Mouse (Mus musculus) gastrocnemius, adult 2 months (tissue): ENCODE results near the gene P3h1. TPM values are rescaled to one million over a fixed set of nuclear protein-coding genes. Genes with fewer than 3 reads are reported as not detected.

Source experiments
- DNase-seq: peaks from one replicate; pipeline ENCODE4 v3.0.0; 2022
- H3K27ac ChIP-seq: fragments of 200-600 bp; 2 replicates; pipeline ENCODE4 v1.8.1; 2022; ENCODE audit warnings: mild to moderate bottlenecking
- H3K4me3 ChIP-seq: fragments of 200-600 bp; 2 replicates; pipeline ENCODE4 v1.8.1; 2022; ENCODE audit warnings: mild to moderate bottlenecking, moderate library complexity
- CTCF ChIP-seq: fragments of 200-600 bp; IDR thresholded peaks from 2 replicates; pipeline ENCODE4 v1.8.1; 2022; ENCODE audit warnings: antibody characterized with exemption, mild to moderate bottlenecking, moderate library complexity
- intact Hi-C: fragments of 180-260 bp; cut with DNase I; formaldehyde crosslinking; loops from one replicate; pipeline ENCODE4 v1.15.1; 2025
- long read RNA-seq, 2 experiments: library from polyadenylated mRNA; stranded (forward); transcript quantifications; one replicate each; pipeline ENCODE4 v2.0.0; 2021
- total RNA-seq, 2 experiments: library from RNA; stranded (reverse); gene quantifications; 2 replicates each; pipeline ENCODE4 v1.2.3; 2021

P3h1 gene
- 10 to 100 TPM in 1 of 2 experiments, 1 to 10 TPM in 1; 9.6 to 12.7 TPM for total RNA-seq
- long read RNA-seq, experiment 1, transcript P3h1-204 (15 exons, 3,188 nt), result major isoform, 37 of 42 reads
- long read RNA-seq, experiment 1, partial matches to known transcripts, result 3 of 42 reads
- long read RNA-seq, experiment 1, other reads (novel, unspliced or antisense), result 2 of 42 reads
- long read RNA-seq, experiment 2, transcript P3h1-204 (15 exons, 3,188 nt), result major isoform, 37 of 49 reads
- long read RNA-seq, experiment 2, partial matches to known transcripts, result 7 of 49 reads
- long read RNA-seq, experiment 2, other reads (novel, unspliced or antisense), result 5 of 49 reads

- peak; percentile 99 for DNase-seq
- intact Hi-C loops, result loop anchor here (5.0 to 10.0 kb wide), 2 partner anchors 305 to 902 kb away; partner anchors contain the start of genes Foxj3 and Frg2f1
- no peak for TF ChIP-seq CTCF
- H3K27ac ChIP-seq, result peak within 1 kb of the TSS; percentile 93
- peak within 1 kb of the TSS; percentile 99 for H3K4me3 ChIP-seq
Measured at GRCm38 (mm10) chr4:119232410-119233255, at the start of gene P3h1, which contains the start of gene AU022252. Gene P3h1, plus strand, starts transcription at chr4:119232915. Gene AU022252, minus strand, starts transcription at chr4:119232712.

- no peak overlapping the region for H3K27ac ChIP-seq
- no peak overlapping the region for H3K4me3 ChIP-seq
- DNase-seq, result no peak
- intact Hi-C loops, result no loop called here
- no peak for TF ChIP-seq CTCF
Measured at GRCm38 (mm10) chr4:119183525-119183924, 49.2 kb upstream of the P3h1 start.

GRCm38 (mm10) chr4:119185771-119186170 is 46.9 kb upstream of the P3h1 start:
- no peak overlapping the region for H3K27ac ChIP-seq
- intact Hi-C loops, result no loop called here
- H3K4me3 ChIP-seq, result no peak overlapping the region
- TF ChIP-seq CTCF, result no peak
- no peak for DNase-seq

GRCm38 (mm10) chr4:119188060-119188785 is 44.5 kb upstream of the P3h1 start:
- peak; percentile 26; the same call in 1 of the 2 replicates for TF ChIP-seq CTCF
- Histone ChIP-seq H3K27ac (no peak overlapping the region), H3K4me3 (no peak overlapping the region)
- DNase-seq, result peak; percentile 37
- intact Hi-C loops, result no loop called here

- Histone ChIP-seq H3K4me3 (no peak overlapping the region), H3K27ac (no peak overlapping the region)
- DNase-seq, result no peak
- intact Hi-C loops, result no loop called here
- TF ChIP-seq CTCF, result no peak
Measured at GRCm38 (mm10) chr4:119189392-119189791, 43.3 kb upstream of the P3h1 start.

GRCm38 (mm10) chr4:119189864-119190263 is 42.9 kb upstream of the P3h1 start, which contains the start of gene Ermap:
Gene Ermap, minus strand, starts transcription at chr4:119190011.
- TF ChIP-seq CTCF, result no peak
- intact Hi-C loops, result loop anchor here (10.0 kb wide), 1 partner anchor 85 kb away; the partner anchor contains the start of gene Slc2a1
- DNase-seq, result no peak
- Histone ChIP-seq H3K27ac (no peak within 1 kb of the TSS), H3K4me3 (no peak within 1 kb of the TSS)

GRCm38 (mm10) chr4:119190618-119191017 is 42.1 kb upstream of the P3h1 start:
- no peak overlapping the region for H3K27ac ChIP-seq
- no peak for TF ChIP-seq CTCF
- DNase-seq, result no peak
- intact Hi-C loops, result loop anchor here (10.0 kb wide), 1 partner anchor 86 kb away; the partner anchor contains the start of gene Slc2a1
- no peak overlapping the region for H3K4me3 ChIP-seq

GRCm38 (mm10) chr4:119191273-119191672 is 41.4 kb upstream of the P3h1 start:
- no peak for TF ChIP-seq CTCF
- Histone ChIP-seq H3K4me3 (no peak overlapping the region), H3K27ac (no peak overlapping the region)
- no peak for DNase-seq
- intact Hi-C loops, result loop anchor here (10.0 kb wide), 1 partner anchor 86 kb away; the partner anchor contains the start of gene Slc2a1

- no peak for DNase-seq
- Histone ChIP-seq H3K27ac (no peak overlapping the region), H3K4me3 (no peak overlapping the region)
- no peak for TF ChIP-seq CTCF
- intact Hi-C loops, result loop anchor here (10.0 kb wide), 1 partner anchor 88 kb away; the partner anchor contains the start of gene Slc2a1
Measured at GRCm38 (mm10) chr4:119192757-119193156, 40.0 kb upstream of the P3h1 start.

- peak; percentile 93 for DNase-seq
- peak within 1 kb of the TSS; percentile 99 for H3K4me3 ChIP-seq
- intact Hi-C loops, result loop anchor here (10.0 kb wide), 1 partner anchor 90 kb away; the partner anchor contains the start of gene Slc2a1
- TF ChIP-seq CTCF, result no peak
- peak within 1 kb of the TSS; percentile 87 for H3K27ac ChIP-seq
Measured at GRCm38 (mm10) chr4:119194909-119195581, 37.7 kb upstream of the P3h1 start, which contains the start of gene Svbp. Gene Svbp, plus strand, starts transcription at chr4:119195306.

GRCm38 (mm10) chr4:119195582-119196320 is 37.0 kb upstream of the P3h1 start:
- DNase-seq, result no peak
- Histone ChIP-seq H3K27ac (peak overlapping the region; percentile 87), H3K4me3 (peak overlapping the region; percentile 99)
- intact Hi-C loops, result loop anchor here (10.0 kb wide), 1 partner anchor 91 kb away; the partner anchor contains the start of gene Slc2a1
- TF ChIP-seq CTCF, result no peak
